Mouse (Mus musculus): ENCODE measurements around the gene Sesn3. TPM values are rescaled to one million over a fixed set of nuclear protein-coding genes. Genes with fewer than 3 reads are reported as not detected.
A peak's percentile ranks its signal among the peaks of the same experiment; 100 is the strongest.

Gene Sesn3
- total and polyA plus RNA-seq, 3 experiments = 3.9 to 14.3 (median 4.6) TPM

GRCm38 (mm10) chr9:14364719-14365118 is 89.9 kb downstream of the Sesn3 start:
- H3K4me2 ChIP-seq (ENCODE audit: insufficient read depth, low read depth, poor library complexity, severe bottlenecking) = no peak overlapping the region
- in situ Hi-C loops (cut with MboI; ENCODE audit: low pct_ligation_motif_present, low pct_unique_long_range_greater_than_20kb, low sequenced_read_pairs) (no loop called here), dilution Hi-C loops (cut with MboI; ENCODE audit: extremely low pct_ligation_motif_present, extremely low pct_unique_long_range_greater_than_20kb, low sequenced_read_pairs) (no loop called here)
- H3K79me2 ChIP-seq (replicated peaks; ENCODE audit: control insufficient read depth, extremely low read depth, insufficient read depth, poor library complexity, severe bottlenecking) = no peaks in the 10 kb centered on the region
- TF ChIP-seq ETS1 (conservative IDR thresholded peaks at IDR 0.05; ENCODE audit: low read depth, low read length) = no peak
- TF ChIP-seq SIN3A (IDR thresholded peaks at IDR 0.05; ENCODE audit: low read length) = no peak
- TF ChIP-seq ZKSCAN1 (IDR thresholded peaks at IDR 0.05; ENCODE audit: borderline replicate concordance, low read depth, low read length) = no peak
- TF ChIP-seq POLR2A (IDR thresholded peaks at IDR 0.05; ENCODE audit: low read depth, low read length) = no peak
- no peak for TF ChIP-seq CTCF (conservative IDR thresholded peaks at IDR 0.05 in 1 of 2, IDR thresholded peaks at IDR 0.05 in 1 of 2; ENCODE audit: low read depth in 2 of 2, low read length in 2 of 2)
- no peak for TF ChIP-seq PAX5 (IDR thresholded peaks at IDR 0.05; ENCODE audit: low read length)
- TF ChIP-seq IRF4 (IDR thresholded peaks at IDR 0.05; ENCODE audit: low read depth, low read length) = no peak
- no peak for TF ChIP-seq CHD2 (IDR thresholded peaks at IDR 0.05; ENCODE audit: low read length)
- TF ChIP-seq MYC (IDR thresholded peaks at IDR 0.05; ENCODE audit: low read depth, low read length) = no peak
- no peak for TF ChIP-seq ZMIZ1 (IDR thresholded peaks at IDR 0.05; ENCODE audit: low read depth, low read length)
- no peak overlapping the region for H3K27ac ChIP-seq (ENCODE audit: insufficient read depth, low read depth)
- H3K27me3 ChIP-seq (replicated peaks) = no peaks in the 10 kb centered on the region
- H3K4me3 ChIP-seq (replicated peaks in 1 of 3; ENCODE audit: low read depth in 2 of 3, low read length in 2 of 3, poor library complexity in 1 of 3) = no peak overlapping the region
- H3K36me3 ChIP-seq (replicated peaks in 1 of 2; ENCODE audit: control insufficient read depth in 1 of 2, insufficient read depth in 1 of 2, low read length in 1 of 2) = no peaks in the 10 kb centered on the region
- H3K9ac ChIP-seq (ENCODE audit: insufficient read depth, low read depth) = no peak overlapping the region
- DNase-seq (ENCODE audit: extremely low read depth) = no peak
- H3K4me1 ChIP-seq (ENCODE audit: control insufficient read depth in 1 of 2, insufficient read depth in 2 of 2) = peaks cover 10 to 47% of the 10 kb centered on the region in 2 experiments
- H3K9me3 ChIP-seq (replicated peaks; ENCODE audit: low read length) = peaks cover 6% of the 10 kb centered on the region

- Histone ChIP-seq H3K36me3 (replicated peaks in 1 of 2; ENCODE audit: control insufficient read depth in 1 of 2, insufficient read depth in 1 of 2, low read length in 1 of 2) (no peaks in the 10 kb centered on the region), H3K79me2 (replicated peaks; ENCODE audit: control insufficient read depth, extremely low read depth, insufficient read depth, poor library complexity, severe bottlenecking) (no peaks in the 10 kb centered on the region), H3K27ac (ENCODE audit: insufficient read depth, low read depth) (no peak overlapping the region), H3K27me3 (replicated peaks) (no peaks in the 10 kb centered on the region), H3K4me3 (replicated peaks in 1 of 3; ENCODE audit: low read depth in 2 of 3, low read length in 2 of 3, poor library complexity in 1 of 3) (no peak overlapping the region), H3K4me2 (ENCODE audit: insufficient read depth, low read depth, poor library complexity, severe bottlenecking) (no peak overlapping the region), H3K9me3 (replicated peaks; ENCODE audit: low read length) (peaks cover 6% of the 10 kb centered on the region), H3K4me1 (ENCODE audit: control insufficient read depth in 1 of 2, insufficient read depth in 2 of 2) (peaks cover 10 to 47% of the 10 kb centered on the region in 2 experiments), H3K9ac (ENCODE audit: insufficient read depth, low read depth) (no peak overlapping the region)
- no peak for TF ChIP-seq ZC3H11A (IDR thresholded peaks at IDR 0.05; ENCODE audit: low read depth, low read length)
- no peak for TF ChIP-seq CTCF (conservative IDR thresholded peaks at IDR 0.05 in 1 of 2, IDR thresholded peaks at IDR 0.05 in 1 of 2; ENCODE audit: low read depth in 2 of 2, low read length in 2 of 2)
- TF ChIP-seq RAD21 (IDR thresholded peaks at IDR 0.05; ENCODE audit: low read depth, low read length) = no peak
- TF ChIP-seq TCF12 (IDR thresholded peaks at IDR 0.05; ENCODE audit: low read depth, low read length) = no peak
- TF ChIP-seq GABPA (IDR thresholded peaks at IDR 0.05; ENCODE audit: insufficient replicate concordance, low read depth, low read length) = no peak
- TF ChIP-seq UBTF (IDR thresholded peaks at IDR 0.05; ENCODE audit: low read depth, low read length) = no peak
- no peak for TF ChIP-seq ZNF384 (IDR thresholded peaks at IDR 0.05; ENCODE audit: low read depth, low read length)
- TF ChIP-seq ZKSCAN1 (IDR thresholded peaks at IDR 0.05; ENCODE audit: borderline replicate concordance, low read depth, low read length) = no peak
- no peak for TF ChIP-seq MXI1 (IDR thresholded peaks at IDR 0.05; ENCODE audit: low read depth, low read length)
- TF ChIP-seq MEF2A (IDR thresholded peaks at IDR 0.05; ENCODE audit: borderline replicate concordance, low read depth, low read length) = no peak
- no peak for TF ChIP-seq ELF1 (IDR thresholded peaks at IDR 0.05; ENCODE audit: low read depth, low read length)
- no peak for TF ChIP-seq IRF4 (IDR thresholded peaks at IDR 0.05; ENCODE audit: low read depth, low read length)
- no peak for TF ChIP-seq MAZ (IDR thresholded peaks at IDR 0.05; ENCODE audit: low read depth, low read length)
- no peak for TF ChIP-seq JUN (IDR thresholded peaks at IDR 0.05; ENCODE audit: insufficient read depth, low read depth, low read length)
- DNase-seq (ENCODE audit: extremely low read depth) = peak; percentile 32
- dilution Hi-C loops (cut with MboI; ENCODE audit: extremely low pct_ligation_motif_present, extremely low pct_unique_long_range_greater_than_20kb, low sequenced_read_pairs) = no loop called here
- in situ Hi-C loops (cut with MboI; ENCODE audit: low pct_ligation_motif_present, low pct_unique_long_range_greater_than_20kb, low sequenced_read_pairs) = no loop called here
Measured at GRCm38 (mm10) chr9:14365481-14366125, 90.7 kb downstream of the Sesn3 start.

Data from CH12.LX (cell line).